Mouse (Mus musculus): ENCODE data around the gene Rtel1.

GRCm38 (mm10) chr2:181332542-181332941, 13.0 kb downstream of the Rtel1 start:
- no peak for TF ChIP-seq POLR2A (IDR thresholded peaks at IDR 0.05; ENCODE audit: low read depth, low read length)
- no peak for TF ChIP-seq CTCF (IDR thresholded peaks at IDR 0.05; ENCODE audit: extremely low read depth, insufficient read length, insufficient replicate concordance, low read depth, low read length)
